Mouse (Mus musculus) adrenal gland, adult (tissue): ENCODE measurements around the gene Rabepk.
"Not testable (repeated sequence)": the region's sequence is repeated elsewhere in the genome, so short reads cannot be mapped to it uniquely, and the experiment has no call there.

Experiments
- DNase-seq, 2 experiments: peaks; one replicate each; pipeline ENCODE4 v3.0.0; 2022 to 2023; ENCODE audit warnings: low spot score in 1 of 2; ENCODE audit not compliant: inconsistent age in 2 of 2

The Rabepk gene

DNA sequence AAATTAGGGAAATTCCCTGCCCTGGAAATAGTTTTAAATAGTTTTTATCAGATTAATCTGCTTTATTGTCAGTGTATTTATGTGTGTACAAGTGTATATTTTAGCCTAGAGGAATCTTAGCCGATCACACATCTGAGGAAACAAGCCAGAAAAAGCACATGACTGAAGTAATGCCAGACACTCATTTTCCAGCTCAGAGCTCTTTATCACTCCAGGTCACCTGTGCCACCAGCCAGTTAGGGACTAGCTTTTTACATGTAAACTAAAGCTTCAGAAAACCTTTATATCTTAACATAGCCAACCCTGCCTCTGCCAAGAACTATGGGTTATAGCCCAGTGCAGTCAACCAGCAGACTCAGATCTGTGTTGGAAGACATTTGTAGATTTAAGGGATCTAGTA lies 5.1 kb upstream of the Rabepk start:
- no peak for DNase-seq

DNA sequence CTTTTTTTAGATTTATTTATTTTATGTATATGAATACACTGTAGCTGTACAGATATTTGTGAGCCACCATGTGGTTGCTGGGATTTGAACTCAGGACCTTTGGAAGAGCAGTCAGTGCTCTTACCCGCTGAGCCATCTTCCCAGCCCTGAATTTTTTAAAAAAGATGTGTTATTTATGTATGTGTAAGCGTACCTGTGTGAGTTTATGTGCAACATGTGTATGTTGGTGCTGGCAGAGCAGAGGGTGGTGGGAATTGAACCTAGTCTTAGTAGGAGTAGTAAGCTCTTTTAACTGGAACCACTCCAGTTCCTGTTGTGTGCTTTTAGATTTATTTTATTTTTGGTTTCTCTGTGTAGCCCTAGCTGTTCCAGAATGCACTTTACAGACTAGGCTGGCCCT lies 4.5 kb upstream of the Rabepk start:
- DNase-seq, result no peak

DNA sequence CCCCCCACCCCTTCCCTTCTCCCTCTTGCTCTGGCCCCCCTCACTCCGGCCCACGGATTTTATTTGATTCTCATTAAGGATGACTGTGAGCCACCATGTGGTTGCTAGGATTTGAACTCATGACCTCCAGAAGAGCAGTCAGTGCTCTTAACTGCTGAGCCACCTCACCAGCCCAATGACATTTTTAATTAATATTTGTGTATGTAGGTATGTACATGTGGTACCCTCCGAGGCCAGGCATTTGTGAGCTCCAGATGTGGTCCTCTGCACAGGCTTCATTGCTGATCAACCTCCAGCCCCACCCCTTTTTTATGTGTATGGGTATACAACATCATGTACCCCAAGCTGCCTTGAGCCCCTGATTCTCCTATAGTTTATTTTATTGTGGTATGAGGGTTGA lies 4.0 kb upstream of the Rabepk start:
- peak in 1 of 2 experiments; percentile 44 for DNase-seq

DNA sequence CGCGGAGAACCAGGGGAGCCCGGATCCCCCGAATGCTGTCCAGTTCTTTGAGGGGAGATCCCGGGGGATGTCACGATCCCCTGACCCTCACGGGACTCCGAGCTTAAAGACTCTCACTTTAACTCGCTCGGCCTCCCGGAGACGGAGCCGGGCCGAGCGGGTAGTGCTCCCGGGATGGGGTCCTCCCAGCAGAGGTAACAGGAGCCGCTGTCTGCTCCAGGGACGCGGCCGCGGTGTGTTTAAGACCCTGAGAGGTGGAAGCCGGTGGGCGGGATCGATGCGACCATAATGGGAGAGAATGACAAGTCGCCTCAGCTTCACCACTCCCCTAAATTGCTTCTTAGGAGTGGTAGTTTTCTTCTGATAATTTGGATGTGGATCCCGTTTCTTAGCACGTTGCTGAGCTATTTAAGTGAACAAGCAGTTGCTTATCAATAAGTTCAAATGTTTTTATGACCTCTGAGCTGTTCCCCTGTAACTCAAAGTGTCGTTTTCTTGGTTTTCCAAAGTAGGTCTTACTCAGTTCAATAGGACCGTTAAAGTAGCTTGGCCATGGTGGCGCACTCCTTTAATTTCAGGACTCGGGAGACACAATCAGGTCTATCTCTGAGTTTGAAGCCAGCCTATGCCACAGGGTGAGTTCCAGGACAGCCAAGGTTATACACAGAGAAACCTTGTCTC lies 3.0 kb upstream of the Rabepk start:
- DNase-seq, result peak; percentile 63 to 88

DNA sequence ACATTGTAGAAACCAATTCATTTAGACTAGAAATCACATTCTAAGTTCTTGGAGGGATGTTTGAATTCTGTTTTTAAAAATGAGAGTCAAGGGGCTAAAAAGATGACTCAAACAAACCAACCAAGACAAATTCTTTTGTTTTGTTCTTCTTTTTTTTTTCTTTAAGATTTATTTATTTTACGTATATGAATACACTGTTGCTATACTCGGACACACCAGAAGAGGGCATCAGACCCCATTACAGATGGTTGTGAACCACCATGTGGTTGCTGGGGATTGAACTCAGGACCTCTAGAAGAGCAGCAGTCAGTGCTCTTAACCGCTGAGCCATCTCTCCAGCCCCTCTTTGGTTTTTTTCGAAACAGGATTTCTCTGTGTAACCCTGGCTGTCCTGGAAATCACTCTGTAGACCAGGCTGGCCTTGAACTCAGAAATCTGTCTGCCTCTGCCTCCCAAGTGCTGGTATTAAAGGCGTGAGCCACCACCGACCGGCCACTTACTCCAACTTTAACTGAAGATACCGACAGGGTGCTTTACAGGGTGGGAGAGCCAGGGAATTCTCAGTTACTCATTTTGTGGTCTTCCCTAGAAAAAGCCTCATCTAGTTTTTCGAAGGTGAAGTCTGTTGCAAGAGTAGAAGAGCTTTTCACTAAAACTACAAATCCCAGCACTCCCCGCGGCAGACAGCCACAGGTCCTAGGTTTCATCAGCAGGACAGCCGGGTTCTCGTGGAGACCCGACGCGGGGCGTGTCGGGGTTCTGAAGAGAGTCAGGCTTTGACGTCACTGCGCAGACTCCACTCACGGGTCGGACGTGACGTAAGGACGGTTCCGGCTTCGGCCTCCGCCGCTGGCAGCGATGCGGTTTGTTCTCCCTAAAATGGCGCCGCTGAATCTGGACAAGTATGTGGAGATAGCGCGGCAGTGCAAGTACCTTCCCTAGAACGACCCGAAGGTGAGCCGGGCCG lies 2.1 kb upstream of the Rabepk start:
- peak; percentile 97 to 99 for DNase-seq

DNA sequence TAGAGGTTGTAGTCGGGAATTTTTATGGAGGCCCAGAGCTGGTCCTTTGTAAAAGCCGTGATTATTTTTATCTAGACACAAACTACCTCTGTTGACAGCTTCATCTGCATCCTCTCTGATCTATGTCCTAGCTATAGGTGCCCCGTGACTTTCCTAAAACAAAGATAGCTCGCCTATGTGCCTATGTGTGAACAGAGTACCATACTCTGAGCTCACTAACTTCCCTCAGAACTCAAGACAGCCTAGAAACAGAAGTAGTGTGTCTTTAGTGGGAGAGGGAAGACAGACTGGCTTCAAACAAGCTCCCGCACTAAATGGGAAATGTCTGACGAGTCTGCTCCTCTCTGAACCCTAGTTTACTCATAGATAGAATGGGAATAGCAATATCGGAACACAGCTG lies 659 bp upstream of the Rabepk start:
- peak in 1 of 2 experiments; percentile 47 for DNase-seq

GRCm38 (mm10) chr2:34795426-34795825 lies 4.3 kb downstream of the Rabepk start:
- no peak for DNase-seq

DNA sequence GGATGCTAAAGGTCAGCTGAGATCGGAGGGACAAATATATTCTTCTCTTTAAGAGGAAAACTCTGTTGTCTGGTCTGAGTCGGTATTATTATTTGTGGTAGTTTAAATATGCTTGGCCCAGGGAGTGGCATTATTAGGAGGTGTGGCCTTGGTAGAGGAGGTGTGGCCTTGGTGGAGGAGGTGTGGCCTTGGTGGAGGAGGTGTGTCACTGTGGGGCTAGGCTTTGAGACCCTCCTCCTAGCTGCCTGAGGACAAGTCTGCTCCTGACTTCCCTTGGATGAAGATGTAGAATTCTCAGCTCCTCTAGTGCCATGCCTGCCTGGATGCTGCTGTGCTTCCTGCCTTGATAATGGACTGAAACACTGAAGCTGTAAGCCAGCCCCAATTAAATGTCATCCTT lies 5.2 kb downstream of the Rabepk start:
- no peak for DNase-seq

DNA sequence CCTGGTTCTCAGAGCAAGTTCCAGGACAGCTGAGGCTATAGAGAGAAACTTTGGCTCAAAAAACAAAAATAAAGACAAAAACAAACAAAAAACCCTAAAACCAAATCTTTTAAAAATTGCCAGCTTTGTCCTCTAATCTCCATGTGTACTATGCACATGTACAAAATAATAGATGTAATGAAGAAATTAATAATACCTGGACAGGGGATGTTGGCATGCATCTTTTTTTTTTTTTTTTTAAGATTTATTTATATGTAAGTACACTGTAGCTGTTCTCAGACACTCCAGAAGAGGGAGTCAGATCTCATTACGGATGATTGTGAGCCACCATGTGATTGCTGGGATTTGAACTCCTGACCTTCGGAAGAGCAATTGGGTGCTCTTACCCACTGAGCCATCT lies 7.2 kb downstream of the Rabepk start:
- not testable (repeated sequence) for DNase-seq

DNA sequence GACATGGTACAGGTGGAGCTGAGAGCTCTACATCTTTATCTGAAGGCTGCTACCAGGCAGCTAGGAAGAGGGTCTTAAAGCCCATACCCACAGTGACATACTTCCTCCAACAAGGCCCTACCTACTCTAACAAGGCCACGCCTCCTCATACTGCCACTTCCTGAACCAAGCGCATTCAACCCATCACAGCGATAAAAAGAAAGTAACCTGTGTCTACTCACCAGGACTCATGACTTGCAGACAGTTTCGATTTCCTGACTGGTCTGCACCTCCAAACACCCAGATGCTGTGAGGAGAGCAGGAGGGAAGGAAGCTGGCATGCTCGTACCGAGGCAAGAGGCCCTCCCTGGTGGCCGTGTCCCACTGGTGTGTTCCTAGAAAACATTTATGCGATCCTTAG lies 9.4 kb downstream of the Rabepk start:
- no peak for DNase-seq

DNA sequence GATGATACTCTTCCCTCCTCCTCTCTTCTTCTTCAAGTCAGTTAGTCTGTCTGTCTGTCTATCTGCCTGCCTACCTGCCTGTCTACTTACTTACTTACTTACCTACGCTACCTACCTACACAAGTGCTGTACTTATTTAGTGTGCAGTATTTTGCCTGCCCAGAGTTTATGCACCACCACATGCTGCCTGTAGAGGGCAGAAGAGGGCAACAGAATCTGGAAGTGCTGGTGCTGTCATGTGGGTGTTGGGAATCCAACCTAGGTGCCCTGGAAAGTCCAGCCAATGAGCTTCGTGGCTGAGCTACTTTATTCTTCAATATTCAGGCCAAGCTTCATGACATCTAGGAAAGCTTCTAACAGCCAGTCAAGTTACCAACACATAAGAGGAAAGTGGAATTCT lies 15.6 kb downstream of the Rabepk start:
- DNase-seq, result peak; percentile 49 to 83

DNA sequence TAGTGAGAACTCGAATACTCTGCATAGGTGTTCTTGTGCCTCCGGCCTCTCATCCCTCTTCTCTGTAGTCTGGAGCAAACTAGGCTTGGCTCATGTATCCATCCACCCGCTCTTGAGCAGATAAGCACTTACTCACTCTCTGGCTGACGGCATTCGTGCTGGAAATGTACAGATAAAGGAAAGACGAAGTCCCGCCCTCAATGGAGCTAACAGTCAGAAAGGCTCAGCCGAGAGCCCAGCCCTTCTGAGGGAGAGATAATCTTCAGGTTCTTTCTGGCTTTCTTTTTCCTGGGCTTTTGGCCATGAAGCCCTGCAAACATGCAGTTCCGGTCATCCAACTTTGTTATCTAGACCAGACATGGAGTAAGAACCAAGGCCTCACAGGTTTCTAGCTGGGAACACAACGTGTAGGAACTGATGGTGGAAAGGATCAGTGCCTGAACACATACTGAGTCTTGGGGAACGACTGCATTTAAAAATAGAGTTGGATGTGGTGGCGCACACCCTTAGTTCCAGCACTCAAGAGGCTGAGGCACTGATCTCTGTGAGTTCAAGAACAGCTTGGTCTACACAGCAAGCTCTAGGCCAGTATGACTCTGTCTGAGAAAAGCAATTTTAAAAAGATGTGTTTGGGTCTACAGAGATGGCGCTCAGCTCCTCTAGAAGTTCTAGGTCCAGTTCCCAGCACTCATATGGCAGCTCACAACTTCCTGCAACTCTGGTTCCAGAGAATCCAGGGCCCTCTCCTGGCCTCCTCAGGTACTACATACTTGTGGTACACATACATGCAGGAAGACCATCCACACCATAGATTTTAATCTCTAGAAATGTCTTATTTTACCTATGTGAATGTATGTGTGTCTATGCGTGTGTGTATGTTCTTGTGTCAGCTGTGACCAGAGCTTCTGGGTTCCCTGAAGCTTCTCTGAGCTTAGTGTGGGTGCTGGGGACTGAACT lies 16.4 kb downstream of the Rabepk start:
- no peak for DNase-seq

DNA sequence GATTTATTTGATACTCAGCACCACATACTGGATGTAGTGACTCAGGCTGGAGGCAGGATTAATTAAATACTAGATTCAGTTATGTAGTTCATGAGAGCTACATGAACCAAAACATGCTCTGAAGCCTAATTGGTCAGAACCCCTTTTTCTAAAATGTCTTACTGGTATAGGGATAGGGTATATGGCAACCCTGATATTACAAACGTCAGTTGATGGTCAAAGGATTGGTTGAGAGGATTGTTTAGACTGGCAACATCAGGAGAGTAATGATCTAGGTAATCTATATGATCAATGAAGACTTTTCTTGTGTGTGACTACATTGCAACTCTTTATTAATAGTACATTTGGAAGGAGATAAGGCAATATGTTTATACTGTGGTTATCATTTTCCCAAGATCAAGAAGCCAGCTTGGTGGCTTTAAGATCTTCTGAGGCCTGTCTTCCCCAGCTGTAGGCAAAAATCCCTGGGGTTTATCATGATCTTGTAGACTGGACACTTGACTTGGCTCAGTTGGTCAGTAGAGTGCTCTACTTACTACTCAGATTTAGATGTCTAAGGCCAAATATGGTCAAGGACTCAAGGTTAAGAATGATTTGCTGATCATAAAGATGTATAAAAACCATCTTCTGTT lies 22.4 kb downstream of the Rabepk start:
- DNase-seq, result no peak

DNA sequence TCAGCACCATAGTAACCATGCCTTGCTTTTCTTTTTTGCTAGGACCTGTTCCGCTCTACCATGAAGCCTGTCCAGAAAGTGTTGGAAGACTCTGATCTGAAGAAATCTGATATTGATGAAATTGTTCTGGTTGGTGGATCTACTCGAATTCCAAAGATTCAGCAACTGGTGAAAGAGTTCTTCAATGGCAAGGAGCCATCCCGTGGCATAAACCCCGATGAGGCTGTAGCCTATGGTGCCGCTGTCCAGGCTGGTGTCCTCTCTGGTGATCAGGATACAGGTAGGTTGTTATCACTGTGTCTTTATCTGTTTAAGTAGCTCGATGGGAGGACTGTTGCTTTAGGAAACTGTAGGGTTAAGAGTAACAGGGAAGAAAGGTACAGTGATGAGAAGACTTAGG lies 25.2 kb downstream of the Rabepk start:
- no peak for DNase-seq

DNA sequence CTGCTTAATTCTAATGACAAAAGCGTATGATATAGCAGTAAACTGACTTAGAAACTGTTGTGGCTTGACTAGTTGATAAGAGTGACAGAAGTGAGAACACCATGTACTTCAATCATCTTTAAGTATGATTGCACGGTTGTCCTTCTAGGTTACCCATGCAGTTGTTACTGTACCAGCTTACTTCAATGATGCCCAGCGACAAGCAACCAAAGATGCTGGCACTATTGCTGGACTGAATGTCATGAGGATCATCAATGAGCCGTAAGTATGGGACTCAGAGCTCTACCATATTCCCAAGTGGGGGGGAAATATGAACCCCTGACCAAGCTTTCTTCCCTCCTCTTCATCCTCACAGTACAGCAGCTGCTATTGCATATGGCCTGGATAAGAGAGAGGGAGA lies 26.0 kb downstream of the Rabepk start:
- DNase-seq, result no peak

GRCm38 (mm10) chr2:34772252-34773235 lies 27.2 kb downstream of the Rabepk start:
- peak in 1 of 2 experiments; percentile 73 for DNase-seq

GRCm38 (mm10) chr2:34771368-34772226 lies 28.1 kb downstream of the Rabepk start, which contains the start of gene Hspa5:
Hspa5 (plus strand) TSS chr2:34771970.
- peak; percentile 100 for DNase-seq

GRCm38 (mm10) chr2:34770951-34771350 lies 28.8 kb downstream of the Rabepk start:
- no peak for DNase-seq
